Mouse (Mus musculus): ENCODE data around the gene Rhobtb1. TPM values are rescaled to one million over a fixed set of nuclear protein-coding genes. Genes with fewer than 3 reads are reported as not detected.

Rhobtb1 gene
- total and polyA plus RNA-seq, 2 experiments from 2014 or later: 12.1 to 16.9 TPM

DNA sequence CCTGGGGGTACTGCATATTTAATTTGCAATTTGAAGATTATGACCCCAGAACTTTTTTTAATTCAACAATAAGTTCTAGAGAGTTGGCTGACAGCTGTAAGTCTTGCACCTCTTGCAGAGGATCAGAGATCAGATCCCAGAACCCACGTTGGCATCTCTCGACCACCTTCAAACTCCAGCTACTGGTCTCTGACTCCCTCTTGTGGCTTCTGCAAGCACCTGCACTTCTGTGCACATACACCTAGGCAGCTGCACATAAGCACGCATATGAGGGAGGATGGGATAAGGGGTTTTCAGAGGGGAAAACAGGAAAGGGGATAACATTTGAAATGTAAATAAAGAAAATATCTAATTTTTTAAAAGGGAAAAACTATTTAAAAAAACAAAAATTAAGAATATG is 57.5 kb downstream of the Rhobtb1 start:
- no peak overlapping the region for H3K4me3 ChIP-seq (ENCODE audit: low read depth, low read length)
- H3K36me3 ChIP-seq (ENCODE audit: insufficient read depth): no peaks in the 10 kb centered on the region
- H3K4me1 ChIP-seq (ENCODE audit: insufficient read depth): peaks cover 10% of the 10 kb centered on the region
- H3K4me2 ChIP-seq (ENCODE audit: low read depth): no peak overlapping the region
- no peak overlapping the region for H3K27ac ChIP-seq (ENCODE audit: low read depth, low read length)
- H3K9me3 ChIP-seq (ENCODE audit: low read length): no peaks in the 10 kb centered on the region
- no peak overlapping the region for H3K9ac ChIP-seq
- ATAC-seq: no peak
- H3K27me3 ChIP-seq (ENCODE audit: insufficient read depth, low read length): no peaks in the 10 kb centered on the region
- DNase-seq: no peak
- TF ChIP-seq CTCF (IDR thresholded peaks at IDR 0.05; ENCODE audit: low read depth): peak; percentile 25; the same call in 1 of the 2 replicates
- WGBS: 93% methylated on average over 3 of the region's 3 CpGs

GRCm38 (mm10) chr10:69210006-69210405 is 58.8 kb downstream of the Rhobtb1 start:
- DNase-seq (no peak), ATAC-seq (no peak)
- H3K36me3 ChIP-seq (ENCODE audit: insufficient read depth): no peaks in the 10 kb centered on the region
- H3K4me2 ChIP-seq (ENCODE audit: low read depth): no peak overlapping the region
- H3K9ac ChIP-seq: no peak overlapping the region
- 96% methylated on average over 10 of the region's 10 CpGs for WGBS
- H3K9me3 ChIP-seq (ENCODE audit: low read length): no peaks in the 10 kb centered on the region
- no peak overlapping the region for H3K27ac ChIP-seq (ENCODE audit: low read depth, low read length)
- no peaks in the 10 kb centered on the region for H3K27me3 ChIP-seq (ENCODE audit: insufficient read depth, low read length)
- peaks cover 10% of the 10 kb centered on the region for H3K4me1 ChIP-seq (ENCODE audit: insufficient read depth)
- TF ChIP-seq CTCF (IDR thresholded peaks at IDR 0.05; ENCODE audit: low read depth): no peak
- H3K4me3 ChIP-seq (ENCODE audit: low read depth, low read length): no peak overlapping the region

DNA sequence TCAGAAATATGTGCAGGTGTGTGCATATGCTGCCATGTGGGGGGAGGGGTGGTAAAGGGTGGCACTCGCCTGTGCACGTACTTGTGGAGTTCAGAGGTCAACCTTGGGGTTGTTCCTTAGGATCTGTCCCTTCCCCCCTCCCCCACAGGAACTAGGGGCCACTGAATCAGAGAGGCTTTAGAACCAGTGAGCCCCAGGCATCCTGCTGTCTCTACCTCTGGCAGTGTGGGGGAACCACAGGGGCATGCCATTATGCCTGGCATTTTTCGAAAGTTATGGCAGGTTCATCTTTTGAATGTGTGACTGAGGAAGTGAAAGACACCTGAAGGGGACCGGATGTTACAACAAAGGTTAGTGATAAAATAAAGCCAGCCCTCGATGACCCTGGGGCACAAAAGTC is 59.4 kb downstream of the Rhobtb1 start:
- Histone ChIP-seq H3K9me3 (ENCODE audit: low read length) (no peaks in the 10 kb centered on the region), H3K27me3 (ENCODE audit: insufficient read depth, low read length) (no peaks in the 10 kb centered on the region), H3K9ac (no peak overlapping the region), H3K27ac (ENCODE audit: low read depth, low read length) (no peak overlapping the region), H3K36me3 (ENCODE audit: insufficient read depth) (no peaks in the 10 kb centered on the region), H3K4me1 (ENCODE audit: insufficient read depth) (peaks cover 10% of the 10 kb centered on the region), H3K4me3 (ENCODE audit: low read depth, low read length) (no peak overlapping the region), H3K4me2 (ENCODE audit: low read depth) (no peak overlapping the region)
- WGBS: 86% methylated on average over 5 of the region's 5 CpGs
- no peak for ATAC-seq
- no peak for DNase-seq
- no peak for TF ChIP-seq CTCF (IDR thresholded peaks at IDR 0.05; ENCODE audit: low read depth)

DNA sequence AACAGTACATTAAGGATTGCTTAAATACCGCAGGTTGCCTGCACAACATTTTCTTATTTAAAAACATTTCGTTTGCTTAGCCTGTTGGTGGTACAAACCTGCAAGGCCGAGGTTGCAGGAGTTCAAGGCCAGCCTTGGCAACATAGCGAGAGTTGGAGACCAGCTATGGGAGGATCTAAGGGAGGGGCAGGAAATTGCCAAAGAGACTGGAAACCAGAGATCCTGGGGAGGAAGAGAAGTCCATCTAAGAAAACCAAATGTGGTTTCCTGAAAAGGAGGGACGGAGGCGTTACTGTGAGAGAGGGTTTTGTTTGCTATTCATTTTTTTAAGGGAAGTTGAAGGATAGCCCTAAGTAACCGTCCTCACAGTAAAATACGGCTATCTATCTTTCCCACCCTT is 60.3 kb downstream of the Rhobtb1 start:
- Histone ChIP-seq H3K27me3 (ENCODE audit: insufficient read depth, low read length) (no peaks in the 10 kb centered on the region), H3K4me2 (ENCODE audit: low read depth) (peak overlapping the region; percentile 87), H3K36me3 (ENCODE audit: insufficient read depth) (peaks cover 3% of the 10 kb centered on the region; the same call in 1 of the 2 replicates), H3K27ac (ENCODE audit: low read depth, low read length) (peak overlapping the region; percentile 98; the same call in 1 of the 2 replicates), H3K4me3 (ENCODE audit: low read depth, low read length) (peak overlapping the region; percentile 84), H3K9me3 (ENCODE audit: low read length) (no peaks in the 10 kb centered on the region), H3K4me1 (ENCODE audit: insufficient read depth) (peaks cover 10% of the 10 kb centered on the region), H3K9ac (peak overlapping the region; percentile 98)
- TF ChIP-seq CTCF (IDR thresholded peaks at IDR 0.05; ENCODE audit: low read depth): no peak
- WGBS: 66% methylated on average over 8 of the region's 8 CpGs
- DNase-seq: no peak
- no peak for ATAC-seq

- peak; percentile 65 for DNase-seq
- Histone ChIP-seq H3K27ac (ENCODE audit: low read depth, low read length) (peak overlapping the region; percentile 98), H3K27me3 (ENCODE audit: insufficient read depth, low read length) (no peaks in the 10 kb centered on the region), H3K4me2 (ENCODE audit: low read depth) (peak overlapping the region; percentile 87), H3K9me3 (ENCODE audit: low read length) (no peaks in the 10 kb centered on the region), H3K36me3 (ENCODE audit: insufficient read depth) (peaks cover 3% of the 10 kb centered on the region; the same call in 1 of the 2 replicates), H3K4me3 (ENCODE audit: low read depth, low read length) (peak overlapping the region; percentile 84), H3K9ac (peak overlapping the region; percentile 98), H3K4me1 (ENCODE audit: insufficient read depth) (peaks cover 10% of the 10 kb centered on the region)
- TF ChIP-seq CTCF (IDR thresholded peaks at IDR 0.05; ENCODE audit: low read depth): no peak
- no peak for ATAC-seq
- WGBS: 5% methylated on average over 14 of the region's 14 CpGs
Observed at GRCm38 (mm10) chr10:69211976-69212375, 60.7 kb downstream of the Rhobtb1 start.

DNA sequence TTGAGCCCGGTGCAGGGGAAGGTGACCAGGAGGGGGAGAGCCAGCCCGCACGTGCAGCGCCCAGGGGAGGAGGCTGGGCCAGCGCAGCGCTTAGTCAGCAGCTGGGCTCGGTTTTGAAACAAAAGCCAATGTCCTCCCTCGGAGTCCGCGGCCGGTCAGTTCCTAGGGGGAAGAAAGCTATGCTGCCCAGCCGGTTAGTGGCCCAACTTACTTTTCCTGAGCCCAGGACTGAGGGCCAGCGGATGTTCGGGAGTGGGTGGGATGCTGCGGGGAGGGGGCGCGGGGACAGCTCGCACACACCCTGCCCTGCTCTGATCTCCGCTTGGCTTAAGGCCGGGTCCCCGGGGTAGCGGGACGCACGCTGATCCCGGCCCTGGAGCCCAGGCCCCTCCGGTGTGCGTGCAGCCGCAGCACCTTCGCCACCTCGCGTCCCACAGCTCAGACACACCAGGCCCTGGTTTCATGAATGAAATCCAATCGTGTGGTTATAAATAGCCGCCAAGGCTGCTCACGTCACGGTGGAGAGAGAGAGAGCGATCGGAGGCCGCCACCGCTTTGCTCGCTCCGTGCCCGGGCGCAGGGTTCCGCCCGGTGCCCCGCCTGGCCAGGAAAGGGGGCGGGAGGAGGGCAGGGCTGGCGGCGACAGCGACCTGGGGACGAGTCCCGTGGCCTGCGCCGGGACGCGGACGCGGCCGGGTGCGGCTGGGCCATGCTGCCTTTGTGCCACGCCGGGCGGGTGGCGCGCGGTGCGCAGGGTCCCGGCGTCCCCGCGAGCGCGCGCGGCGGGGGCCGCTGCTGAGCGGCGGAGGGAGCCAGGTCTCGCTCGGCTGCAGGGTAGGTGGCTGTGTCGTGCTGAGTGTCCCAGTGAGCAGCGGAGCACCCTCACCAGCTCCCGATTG is 61.6 kb downstream of the Rhobtb1 start, which contains the start of gene A930033H14Rik:
Gene A930033H14Rik, minus strand, starts transcription at position 557 of the 899 bp plus-strand sequence.
- Histone ChIP-seq H3K4me2 (ENCODE audit: low read depth) (peak within 1 kb of the TSS; percentile 87), H3K4me1 (ENCODE audit: insufficient read depth) (peaks cover 10% of the 10 kb centered on the region), H3K9ac (peak within 1 kb of the TSS; percentile 98), H3K9me3 (ENCODE audit: low read length) (no peaks in the 10 kb centered on the region), H3K4me3 (ENCODE audit: low read depth, low read length) (peak within 1 kb of the TSS; percentile 84), H3K27ac (ENCODE audit: low read depth, low read length) (peak within 1 kb of the TSS; percentile 98), H3K27me3 (ENCODE audit: insufficient read depth, low read length) (no peaks in the 10 kb centered on the region), H3K36me3 (ENCODE audit: insufficient read depth) (peaks cover 3% of the 10 kb centered on the region; the same call in 1 of the 2 replicates)
- ATAC-seq (peak; percentile 90), DNase-seq (peak; percentile 89)
- TF ChIP-seq CTCF (IDR thresholded peaks at IDR 0.05; ENCODE audit: low read depth): 0 out of 2 replicates have a peak, but pooled peaks have one; percentile 3
- WGBS: 4% methylated on average over 80 of the region's 84 CpGs

- Histone ChIP-seq H3K4me2 (ENCODE audit: low read depth) (peak overlapping the region; percentile 87), H3K27me3 (ENCODE audit: insufficient read depth, low read length) (no peaks in the 10 kb centered on the region), H3K9me3 (ENCODE audit: low read length) (no peaks in the 10 kb centered on the region), H3K9ac (peak overlapping the region; percentile 98), H3K4me1 (ENCODE audit: insufficient read depth) (peaks cover 10% of the 10 kb centered on the region), H3K4me3 (ENCODE audit: low read depth, low read length) (peak overlapping the region; percentile 84), H3K27ac (ENCODE audit: low read depth, low read length) (peak overlapping the region; percentile 98), H3K36me3 (ENCODE audit: insufficient read depth) (peaks cover 3% of the 10 kb centered on the region; the same call in 1 of the 2 replicates)
- TF ChIP-seq CTCF (IDR thresholded peaks at IDR 0.05; ENCODE audit: low read depth): no peak
- DNase-seq: peak; percentile 70
- ATAC-seq: peak; percentile 54
- 5% methylated on average over 21 of the region's 21 CpGs for WGBS
Observed at GRCm38 (mm10) chr10:69213451-69213877, 62.2 kb downstream of the Rhobtb1 start.

Measured in forebrain, postnatal 0 days (tissue).